Mouse (Mus musculus) liver, embryonic 11.5 days (tissue): ENCODE measurements at regions not wholly inside any gene's neighbourhood (a gene's known extent, or its start where the extent isn't known, plus 50 kb on each side); places are given as distances from the start of the nearest gene placed in this dataset.
"Not testable (repeated sequence)": the region's sequence is repeated elsewhere in the genome, so short reads cannot be mapped to it uniquely, and the experiment has no call there.

ENCODE experiments used
- ATAC-seq: fragments of 200-750 bp; cut with Nextera tagmentation; replicated peaks from 2 replicates; pipeline ENCODE4 v1.8.0; 2017; ENCODE audit warnings: moderate number of reproducible peaks, mild to moderate bottlenecking, moderate TSS enrichment, moderate library complexity; ENCODE audit not compliant: low FRiP score
- DNase-seq: peaks from one replicate; pipeline ENCODE4 v3.0.0-alpha.2; 2017; ENCODE audit warnings: low spot score
- H3K27ac ChIP-seq: fragments of 300-500 bp; sonication (generic); 2 replicates; pipeline ENCODE4 v1.5.1; 2014; ENCODE audit warnings: mild to moderate bottlenecking, low read depth, low read length, control low read depth
- H3K27me3 ChIP-seq: fragments of 300-500 bp; sonication (generic); replicated peaks from 2 replicates; pipeline ENCODE4 v1.6.1; 2014; ENCODE audit warnings: low read length, mixed read lengths; ENCODE audit not compliant: control insufficient read depth, insufficient read depth
- H3K36me3 ChIP-seq: fragments of 300-500 bp; sonication (generic); 2 replicates; pipeline ENCODE4 v1.6.1; 2014; ENCODE audit warnings: mild to moderate bottlenecking, low read length, moderate library complexity, mixed read lengths; ENCODE audit not compliant: control insufficient read depth, insufficient read depth
- H3K4me1 ChIP-seq: fragments of 300-500 bp; sonication (generic); replicated peaks from 2 replicates; pipeline ENCODE4 v1.6.1; 2014; ENCODE audit warnings: low read length, mixed read lengths; ENCODE audit not compliant: control insufficient read depth, insufficient read depth
- H3K4me2 ChIP-seq: fragments of 300-500 bp; sonication (generic); 2 replicates; pipeline ENCODE4 v1.6.1; 2014; ENCODE audit warnings: mild to moderate bottlenecking, control low read depth, moderate library complexity
- H3K4me3 ChIP-seq: fragments of 300-500 bp; sonication (generic); 2 replicates; pipeline ENCODE4 v1.5.1; 2014; ENCODE audit warnings: low read depth, low read length, control low read depth
- H3K9ac ChIP-seq: fragments of 300-500 bp; sonication (generic); 2 replicates; pipeline ENCODE4 v1.6.1; 2014; ENCODE audit warnings: low read depth, low read length, control low read depth
- H3K9me3 ChIP-seq: fragments of 300-500 bp; sonication (generic); 2 replicates; pipeline ENCODE4 v1.6.1; 2016; ENCODE audit warnings: low read length, inconsistent platforms, mixed read lengths; ENCODE audit not compliant: control insufficient read depth
- WGBS: fragments of 180-500 bp; shearing (Covaris S2); extraction: QIAGEN DNeasy Blood & Tissue Kit; methylation state at CpG from one replicate; pipeline ENCODE4 v1.1.7; 2014; 5-methylcytosine and 5-hydroxymethylcytosine counted together

GRCm38 (mm10) chr6:37779893-37780292 lies 90.7 kb upstream of the Trim24 start:
- Histone ChIP-seq H3K4me3 (no peak overlapping the region), H3K36me3 (no peaks in the 10 kb centered on the region), H3K9me3 (peaks cover 2% of the 10 kb centered on the region; the same call in 1 of the 2 replicates), H3K9ac (no peak overlapping the region), H3K27ac (no peak overlapping the region), H3K27me3 (no peaks in the 10 kb centered on the region), H3K4me1 (no peaks in the 10 kb centered on the region), H3K4me2 (no peak overlapping the region)
- DNase-seq (no peak), ATAC-seq (no peak)

- no peaks in the 10 kb centered on the region for H3K36me3 ChIP-seq
- H3K4me1 ChIP-seq, result no peaks in the 10 kb centered on the region
- ATAC-seq (no peak), DNase-seq (no peak)
- no peak overlapping the region for H3K9ac ChIP-seq
- no peaks in the 10 kb centered on the region for H3K27me3 ChIP-seq
- no peak overlapping the region for H3K27ac ChIP-seq
- no peak overlapping the region for H3K4me3 ChIP-seq
- H3K4me2 ChIP-seq, result no peak overlapping the region
- H3K9me3 ChIP-seq, result peaks cover 2% of the 10 kb centered on the region; the same call in 1 of the 2 replicates
These were observed 88.7 kb upstream of the Trim24 start for GRCm38 (mm10) chr6:37781894-37782293.

- H3K4me3 ChIP-seq, ATAC-seq, H3K36me3 ChIP-seq, H3K27ac ChIP-seq, H3K9ac ChIP-seq, H3K9me3 ChIP-seq, H3K4me2 ChIP-seq, H3K4me1 ChIP-seq, DNase-seq, H3K27me3 ChIP-seq: not testable (repeated sequence)
- WGBS, result 76% methylated on average over 3 of the region's 3 CpGs
These were observed 85.3 kb upstream of the Trim24 start for GRCm38 (mm10) chr6:37785280-37785679.

GRCm38 (mm10) chr6:37785741-37786140 lies 84.9 kb upstream of the Trim24 start:
- Histone ChIP-seq H3K27me3 (no peaks in the 10 kb centered on the region), H3K4me3 (no peak overlapping the region), H3K36me3 (no peaks in the 10 kb centered on the region), H3K9ac (no peak overlapping the region), H3K4me1 (no peaks in the 10 kb centered on the region), H3K9me3 (peaks cover 2% of the 10 kb centered on the region; the same call in 1 of the 2 replicates), H3K4me2 (no peak overlapping the region), H3K27ac (no peak overlapping the region)
- DNase-seq (no peak), ATAC-seq (no peak)
- WGBS, result 82% methylated on average over 7 of the region's 7 CpGs

- WGBS, result 73% methylated on average over 4 of the region's 8 CpGs
- H3K4me2 ChIP-seq, H3K4me3 ChIP-seq, ATAC-seq, H3K27me3 ChIP-seq, H3K4me1 ChIP-seq, H3K36me3 ChIP-seq, H3K9ac ChIP-seq, H3K27ac ChIP-seq, DNase-seq, H3K9me3 ChIP-seq: not testable (repeated sequence)
These were observed 82.8 kb upstream of the Trim24 start for GRCm38 (mm10) chr6:37787858-37788257.

- no peaks in the 10 kb centered on the region for H3K36me3 ChIP-seq
- WGBS, result 81% methylated on average over 1 of the region's 1 CpGs
- DNase-seq (no peak), ATAC-seq (no peak)
- H3K27ac ChIP-seq, result no peak overlapping the region
- no peaks in the 10 kb centered on the region for H3K27me3 ChIP-seq
- no peaks in the 10 kb centered on the region for H3K4me1 ChIP-seq
- no peak overlapping the region for H3K9ac ChIP-seq
- no peak overlapping the region for H3K4me3 ChIP-seq
- peaks cover 2% of the 10 kb centered on the region; the same call in 1 of the 2 replicates for H3K9me3 ChIP-seq
- H3K4me2 ChIP-seq, result no peak overlapping the region
These were observed 79.7 kb upstream of the Trim24 start for GRCm38 (mm10) chr6:37790878-37791277.

GRCm38 (mm10) chr6:37794211-37794610 lies 76.4 kb upstream of the Trim24 start:
- 65% methylated on average over 4 of the region's 4 CpGs for WGBS
- no peaks in the 10 kb centered on the region for H3K27me3 ChIP-seq
- no peak overlapping the region for H3K27ac ChIP-seq
- DNase-seq (no peak), ATAC-seq (no peak)
- no peaks in the 10 kb centered on the region for H3K4me1 ChIP-seq
- no peak overlapping the region for H3K4me2 ChIP-seq
- no peaks in the 10 kb centered on the region for H3K36me3 ChIP-seq
- no peak overlapping the region for H3K4me3 ChIP-seq
- H3K9ac ChIP-seq, result no peak overlapping the region
- peaks cover 2% of the 10 kb centered on the region; the same call in 1 of the 2 replicates for H3K9me3 ChIP-seq

GRCm38 (mm10) chr6:37795001-37795400 lies 75.6 kb upstream of the Trim24 start:
- Histone ChIP-seq H3K27me3 (no peaks in the 10 kb centered on the region), H3K4me3 (no peak overlapping the region), H3K36me3 (no peaks in the 10 kb centered on the region), H3K4me2 (no peak overlapping the region), H3K27ac (no peak overlapping the region), H3K4me1 (no peaks in the 10 kb centered on the region), H3K9me3 (peaks cover 2% of the 10 kb centered on the region; the same call in 1 of the 2 replicates), H3K9ac (no peak overlapping the region)
- DNase-seq (no peak), ATAC-seq (no peak)

- Histone ChIP-seq H3K4me3 (no peak overlapping the region), H3K27ac (no peak overlapping the region), H3K9ac (no peak overlapping the region), H3K9me3 (no peaks in the 10 kb centered on the region), H3K4me1 (no peaks in the 10 kb centered on the region), H3K36me3 (no peaks in the 10 kb centered on the region), H3K27me3 (no peaks in the 10 kb centered on the region), H3K4me2 (no peak overlapping the region)
- WGBS, result 81% methylated on average over 5 of the region's 5 CpGs
- ATAC-seq (no peak), DNase-seq (no peak)
These were observed 67.4 kb upstream of the Trim24 start for GRCm38 (mm10) chr6:37803231-37803630.
